Mouse (Mus musculus) limb, embryonic 15.5 days (tissue): ENCODE measurements around the gene Nucb1. TPM values are rescaled to one million over a fixed set of nuclear protein-coding genes. Genes with fewer than 3 reads are reported as not detected.
"Not testable (repeated sequence)": the region's sequence is repeated elsewhere in the genome, so short reads cannot be mapped to it uniquely, and the experiment has no call there.

Source experiments
- ATAC-seq: fragments of 200-750 bp; cut with Nextera tagmentation; 2 replicates; pipeline ENCODE4 v1.8.0; 2017; ENCODE audit warnings: low read depth, moderate TSS enrichment; ENCODE audit not compliant: insufficient number of reproducible peaks, low FRiP score, low TSS enrichment
- H3K27ac ChIP-seq: fragments of 300-500 bp; sonication (generic); 2 replicates; pipeline ENCODE4 v1.5.1; 2015; ENCODE audit warnings: moderate library complexity, mild to moderate bottlenecking, inconsistent platforms
- H3K27me3 ChIP-seq: fragments of 300-500 bp; sonication (generic); 2 replicates; pipeline ENCODE4 v1.6.1; 2015; ENCODE audit warnings: inconsistent platforms
- H3K36me3 ChIP-seq: fragments of 300-500 bp; sonication (generic); 2 replicates; pipeline ENCODE4 v1.6.1; 2015; ENCODE audit warnings: inconsistent platforms
- H3K4me1 ChIP-seq: fragments of 300-500 bp; sonication (generic); 2 replicates; pipeline ENCODE4 v1.6.1; 2015; ENCODE audit warnings: inconsistent platforms
- H3K4me2 ChIP-seq: fragments of 300-500 bp; sonication (generic); 2 replicates; pipeline ENCODE4 v1.6.1; 2015; ENCODE audit warnings: mild to moderate bottlenecking, inconsistent platforms
- H3K4me3 ChIP-seq: fragments of 300-500 bp; sonication (generic); 2 replicates; pipeline ENCODE4 v1.5.1; 2015; ENCODE audit warnings: mild to moderate bottlenecking, inconsistent platforms
- H3K9ac ChIP-seq: fragments of 300-500 bp; sonication (generic); 2 replicates; pipeline ENCODE4 v1.6.1; 2015; ENCODE audit warnings: inconsistent platforms
- H3K9me3 ChIP-seq: fragments of 300-500 bp; sonication (generic); 2 replicates; pipeline ENCODE4 v1.6.1; 2016; ENCODE audit warnings: inconsistent platforms
- WGBS: fragments of 180-500 bp; shearing (Covaris S2); methylation state at CpG from one replicate; pipeline ENCODE4 v1.1.7; 2015; 5-methylcytosine and 5-hydroxymethylcytosine counted together
- polyA plus RNA-seq: library from polyadenylated mRNA; unstranded; fragments of >200 nt; fragmentation: Nextera tagmentation; extraction: Ambion mirVana; gene quantifications from 2 replicates; pipeline ENCODE4 v1.2.1, GENCODE M21; 2015

The Nucb1 gene
- polyA plus RNA-seq, 1 experiment from 2014 or later: 279 TPM

DNA sequence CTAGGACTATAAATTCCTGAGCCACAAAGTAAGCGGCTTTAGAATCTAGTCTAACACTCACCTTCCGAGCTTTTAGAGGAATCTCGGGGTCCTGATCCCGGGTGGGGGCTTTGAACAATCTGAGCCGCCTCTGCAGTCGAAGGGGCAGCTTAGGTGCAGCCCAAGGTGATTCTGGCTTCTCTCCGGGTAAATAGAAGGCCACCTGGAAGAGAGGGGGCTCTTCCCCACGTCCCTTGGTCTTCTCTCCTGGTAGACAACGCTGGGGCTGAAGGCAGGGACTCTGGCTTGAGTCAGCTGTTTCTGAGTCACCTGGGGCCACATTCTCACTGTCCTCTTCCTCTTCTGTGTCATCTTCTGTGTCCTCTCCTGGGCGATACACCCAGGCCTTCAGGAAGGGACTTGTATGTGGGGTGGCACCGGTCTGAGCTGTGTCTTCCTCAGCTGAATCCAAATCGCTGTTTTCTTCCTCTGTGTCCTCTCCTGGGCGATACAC lies 13.5 kb upstream of the Nucb1 start:
- Histone ChIP-seq H3K4me1 (peaks cover 40% of the 10 kb centered on the region), H3K9ac (no peak overlapping the region), H3K27ac (peak overlapping the region; percentile 17; the same call in 1 of the 2 replicates), H3K9me3 (no peaks in the 10 kb centered on the region), H3K4me2 (peak overlapping the region; percentile 26; the same call in 1 of the 2 replicates), H3K36me3 (peaks cover 7% of the 10 kb centered on the region; the same call in 1 of the 2 replicates), H3K4me3 (0 out of 2 replicates have a peak overlapping the region, but pooled peaks have one; percentile 9), H3K27me3 (no peaks in the 10 kb centered on the region)
- no peak for ATAC-seq
- 65% methylated on average over 13 of the region's 13 CpGs for WGBS

DNA sequence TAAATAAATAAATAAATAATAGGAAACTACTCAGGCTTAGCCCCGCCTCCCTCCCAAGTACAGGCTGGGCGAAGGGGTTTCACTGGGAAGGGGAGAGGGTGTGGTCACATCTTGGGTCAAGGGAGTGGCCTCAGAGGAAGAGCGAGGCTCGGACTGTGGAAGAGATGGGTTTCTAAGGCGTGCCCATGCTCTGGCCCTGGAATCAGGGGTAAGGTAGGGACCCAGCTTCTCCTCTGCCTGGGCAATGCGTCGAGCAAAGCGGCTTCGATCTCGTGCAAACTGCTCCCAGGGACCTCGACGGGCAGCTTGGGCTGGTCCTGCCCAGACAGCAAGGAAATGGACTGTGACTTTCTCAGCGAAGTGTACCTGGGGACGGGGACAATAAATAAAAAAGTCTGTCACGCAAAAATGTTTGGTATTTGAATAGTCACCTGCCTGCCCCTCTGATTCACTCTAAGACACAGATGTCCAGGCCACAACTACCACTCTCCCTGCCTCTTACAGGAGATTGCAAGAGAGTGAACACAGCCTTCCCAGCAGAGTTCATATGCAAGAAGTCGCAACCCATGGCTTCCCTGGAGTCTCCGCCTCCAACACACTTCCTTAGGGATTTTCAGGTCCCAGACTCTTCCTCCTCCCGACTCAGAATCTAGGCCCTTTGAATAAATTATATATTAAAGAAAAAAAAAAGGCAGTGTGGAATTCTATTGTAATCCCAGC lies 12.9 kb upstream of the Nucb1 start:
- 62% methylated on average over 18 of the region's 18 CpGs for WGBS
- peaks cover 39% of the 10 kb centered on the region for H3K4me1 ChIP-seq
- no peak overlapping the region for H3K9ac ChIP-seq
- H3K36me3 ChIP-seq: peaks cover 7% of the 10 kb centered on the region; the same call in 1 of the 2 replicates
- peak overlapping the region; percentile 26; the same call in 1 of the 2 replicates for H3K4me2 ChIP-seq
- H3K27me3 ChIP-seq: no peaks in the 10 kb centered on the region
- H3K4me3 ChIP-seq: 0 out of 2 replicates have a peak overlapping the region, but pooled peaks have one; percentile 9
- no peaks in the 10 kb centered on the region for H3K9me3 ChIP-seq
- H3K27ac ChIP-seq: peak overlapping the region; percentile 17; the same call in 1 of the 2 replicates
- ATAC-seq: no peak

DNA sequence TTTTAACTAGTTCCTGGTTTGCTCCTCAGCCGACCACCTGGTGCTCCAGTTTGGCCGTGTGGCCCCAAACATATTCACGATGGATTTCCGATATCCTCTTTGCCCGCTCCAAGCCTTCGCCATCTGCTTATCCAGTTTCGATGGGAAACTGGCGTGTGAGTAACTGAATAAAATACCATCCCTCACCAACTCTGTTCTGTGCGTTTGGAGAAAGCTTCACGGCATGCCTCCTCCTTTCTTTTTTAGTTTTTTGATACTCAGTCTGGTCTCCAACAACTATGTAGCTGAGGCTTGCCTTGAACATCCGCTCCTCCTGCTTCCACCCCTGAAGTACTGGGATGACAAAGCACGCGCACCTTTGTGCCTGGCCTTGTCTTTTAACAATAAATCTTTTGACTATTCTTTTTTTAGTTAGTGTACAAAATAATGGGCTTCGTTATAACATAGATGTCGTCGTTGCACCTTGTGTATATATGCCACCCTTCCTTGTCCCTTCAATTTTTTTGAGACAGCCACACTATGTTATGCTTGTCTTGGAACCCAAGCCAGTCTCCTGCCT lies 12.1 kb upstream of the Nucb1 start:
- Histone ChIP-seq H3K4me1 (peaks cover 39% of the 10 kb centered on the region), H3K4me3 (peak overlapping the region; percentile 49), H3K9ac (no peak overlapping the region), H3K9me3 (no peaks in the 10 kb centered on the region), H3K36me3 (peaks cover 7% of the 10 kb centered on the region; the same call in 1 of the 2 replicates), H3K4me2 (peak overlapping the region; percentile 47), H3K27ac (peak overlapping the region; percentile 90), H3K27me3 (no peaks in the 10 kb centered on the region)
- WGBS: 55% methylated on average over 16 of the region's 16 CpGs
- ATAC-seq: no peak

DNA sequence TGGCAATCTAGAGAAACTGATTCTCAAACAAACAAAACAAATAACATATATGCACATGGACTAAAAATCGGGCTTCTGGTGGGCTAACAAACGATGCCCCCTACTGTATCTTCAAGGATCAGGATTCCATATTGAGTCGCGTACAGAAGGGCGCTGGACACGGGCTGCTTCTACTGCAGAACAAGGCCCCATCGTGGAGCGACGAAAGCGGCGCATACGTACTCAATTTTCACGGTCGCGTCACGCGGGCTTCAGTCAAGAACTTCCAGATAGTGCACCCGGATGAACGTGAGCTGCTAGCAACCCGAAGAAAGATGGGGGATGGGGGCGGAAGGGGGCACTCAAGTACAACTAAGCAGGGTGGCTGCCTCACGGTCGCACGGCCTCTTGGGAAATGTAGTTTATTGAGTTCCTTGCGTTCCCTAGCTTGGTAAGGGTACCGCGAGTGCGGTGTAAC lies 11.6 kb upstream of the Nucb1 start:
- Histone ChIP-seq H3K4me3 (peak overlapping the region; percentile 49), H3K4me2 (peak overlapping the region; percentile 47), H3K4me1 (peaks cover 39% of the 10 kb centered on the region), H3K9me3 (no peaks in the 10 kb centered on the region), H3K27me3 (no peaks in the 10 kb centered on the region), H3K27ac (peak overlapping the region; percentile 90), H3K36me3 (peaks cover 7% of the 10 kb centered on the region; the same call in 1 of the 2 replicates), H3K9ac (peak overlapping the region; percentile 43; the same call in 1 of the 2 replicates)
- ATAC-seq: peak; percentile 52
- under 1% methylated on average over 28 of the region's 28 CpGs for WGBS

DNA sequence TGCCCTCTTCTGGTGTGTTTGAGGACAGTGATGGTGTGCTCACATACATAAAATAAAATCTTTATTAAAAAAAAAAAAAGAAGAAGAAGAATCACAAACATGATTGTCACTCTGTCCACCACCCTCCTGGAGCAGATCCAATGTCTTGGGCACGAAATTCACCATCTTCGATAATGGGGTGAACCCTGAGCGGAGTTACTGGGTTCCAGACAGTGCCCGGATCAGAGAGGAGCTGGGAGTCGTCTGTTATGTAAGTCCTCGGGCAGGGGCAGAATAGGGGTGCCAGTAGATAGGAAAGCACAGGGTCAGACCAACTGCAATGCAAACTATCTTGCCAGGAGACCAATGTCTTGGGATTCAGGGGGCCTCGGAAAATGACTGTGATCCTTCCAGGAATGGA lies 10.4 kb upstream of the Nucb1 start:
- no peak overlapping the region for H3K9ac ChIP-seq
- no peak overlapping the region for H3K4me3 ChIP-seq
- H3K4me1 ChIP-seq: peaks cover 39% of the 10 kb centered on the region
- H3K27ac ChIP-seq: no peak overlapping the region
- H3K4me2 ChIP-seq: no peak overlapping the region
- peaks cover 7% of the 10 kb centered on the region; the same call in 1 of the 2 replicates for H3K36me3 ChIP-seq
- no peaks in the 10 kb centered on the region for H3K9me3 ChIP-seq
- WGBS: 92% methylated on average over 7 of the region's 7 CpGs
- ATAC-seq: no peak
- no peaks in the 10 kb centered on the region for H3K27me3 ChIP-seq

DNA sequence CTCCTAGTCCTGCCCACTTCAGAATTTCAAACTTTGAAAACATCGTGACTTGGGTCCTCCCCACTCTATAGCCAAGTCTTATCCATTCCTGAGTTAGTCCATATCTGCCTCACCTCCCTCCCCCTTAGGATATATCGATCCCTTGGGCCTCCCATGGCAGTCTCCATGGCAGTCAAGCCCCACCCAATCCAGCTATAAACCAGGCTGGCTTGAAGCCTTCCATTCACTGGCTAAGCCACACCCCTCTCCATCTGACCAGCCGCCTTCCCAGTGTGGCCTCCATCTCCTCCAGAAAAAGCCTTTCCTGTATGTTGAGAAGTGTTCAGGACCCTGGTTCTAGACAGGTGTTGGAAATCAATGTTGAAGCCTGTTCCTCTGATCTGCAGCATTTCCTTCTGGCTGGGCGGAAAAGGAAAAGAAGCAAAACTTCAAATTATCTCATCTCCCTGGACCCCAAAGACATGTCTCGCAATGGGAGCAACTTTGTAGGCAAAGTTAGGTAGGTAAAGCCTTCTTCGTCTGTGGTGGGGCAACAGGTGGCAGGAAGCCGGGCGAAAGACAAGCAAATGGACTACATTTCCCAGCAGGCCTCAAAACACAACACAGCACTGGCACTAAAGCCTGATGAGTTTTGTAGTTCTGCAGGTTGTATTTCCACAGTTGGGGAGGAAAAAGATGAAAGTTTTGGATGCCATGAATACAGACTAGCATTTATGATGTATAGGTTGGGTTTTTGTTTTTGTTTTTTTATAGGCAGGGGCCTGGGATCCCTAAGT lies 9.3 kb upstream of the Nucb1 start:
- 74% methylated on average over 8 of the region's 8 CpGs for WGBS
- H3K4me3 ChIP-seq: no peak overlapping the region
- ATAC-seq: no peak

DNA sequence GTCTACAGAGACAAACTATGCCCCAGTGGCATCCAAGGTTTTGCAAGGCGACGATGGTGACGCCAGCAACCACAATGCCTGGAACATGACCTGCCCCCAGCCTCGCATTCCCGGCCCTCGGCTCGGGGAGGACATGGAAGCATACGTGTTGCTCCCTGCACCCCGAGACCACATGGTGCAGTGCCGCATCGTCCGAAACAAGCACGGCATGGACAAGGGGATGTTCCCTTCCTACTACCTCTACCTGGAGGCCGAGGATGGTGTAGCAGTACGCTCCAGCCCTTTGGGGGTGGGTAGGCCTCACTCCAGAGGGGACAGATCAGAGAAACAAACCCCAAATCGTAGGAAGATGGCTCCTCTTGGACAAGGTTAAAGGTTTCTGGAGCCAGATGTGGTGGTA lies 8.4 kb upstream of the Nucb1 start:
- H3K9me3 ChIP-seq: no peaks in the 10 kb centered on the region
- no peak overlapping the region for H3K4me3 ChIP-seq
- ATAC-seq: no peak
- no peaks in the 10 kb centered on the region for H3K27me3 ChIP-seq
- H3K4me2 ChIP-seq: no peak overlapping the region
- H3K4me1 ChIP-seq: peaks cover 31% of the 10 kb centered on the region
- H3K36me3 ChIP-seq: peaks cover 1% of the 10 kb centered on the region; the same call in 1 of the 2 replicates
- no peak overlapping the region for H3K27ac ChIP-seq
- WGBS: 92% methylated on average over 16 of the region's 16 CpGs
- H3K9ac ChIP-seq: no peak overlapping the region

More for the DNA sequence above, 9.3 kb upstream of the Nucb1 start:
- Histone ChIP-seq H3K27ac (0 out of 2 replicates have a peak overlapping the region, but pooled peaks have one; percentile 22), H3K4me2 (0 out of 2 replicates have a peak overlapping the region, but pooled peaks have one; percentile 5), H3K36me3 (peaks cover 4% of the 10 kb centered on the region; the same call in 1 of the 2 replicates), H3K27me3 (no peaks in the 10 kb centered on the region), H3K9me3 (no peaks in the 10 kb centered on the region), H3K4me1 (peaks cover 36% of the 10 kb centered on the region), H3K9ac (no peak overlapping the region)

DNA sequence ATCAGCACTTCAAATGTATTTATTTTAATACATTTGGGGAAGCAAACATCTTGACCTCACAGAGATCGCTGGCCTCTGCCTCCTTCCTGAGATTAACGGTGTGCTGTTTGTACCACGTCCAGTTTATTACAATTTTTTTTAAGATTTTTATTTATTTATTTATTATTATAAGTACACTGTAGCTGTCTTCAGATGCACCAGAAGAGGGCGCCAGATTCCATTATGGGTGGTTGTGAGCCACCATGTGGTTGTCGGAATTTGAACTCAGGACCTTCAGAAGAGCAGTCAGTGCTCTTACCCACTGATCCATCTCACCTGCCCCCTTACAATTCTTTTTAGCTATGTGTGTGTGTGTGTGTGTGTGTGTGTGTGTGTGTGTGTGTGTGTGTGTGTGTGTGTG lies 6.6 kb upstream of the Nucb1 start:
- H3K4me1 ChIP-seq: peaks cover 16% of the 10 kb centered on the region
- H3K9ac ChIP-seq, H3K9me3 ChIP-seq, H3K27me3 ChIP-seq, H3K27ac ChIP-seq, ATAC-seq, H3K36me3 ChIP-seq, H3K4me3 ChIP-seq, H3K4me2 ChIP-seq: not testable (repeated sequence)
- WGBS: 64% methylated on average over 5 of the region's 5 CpGs

DNA sequence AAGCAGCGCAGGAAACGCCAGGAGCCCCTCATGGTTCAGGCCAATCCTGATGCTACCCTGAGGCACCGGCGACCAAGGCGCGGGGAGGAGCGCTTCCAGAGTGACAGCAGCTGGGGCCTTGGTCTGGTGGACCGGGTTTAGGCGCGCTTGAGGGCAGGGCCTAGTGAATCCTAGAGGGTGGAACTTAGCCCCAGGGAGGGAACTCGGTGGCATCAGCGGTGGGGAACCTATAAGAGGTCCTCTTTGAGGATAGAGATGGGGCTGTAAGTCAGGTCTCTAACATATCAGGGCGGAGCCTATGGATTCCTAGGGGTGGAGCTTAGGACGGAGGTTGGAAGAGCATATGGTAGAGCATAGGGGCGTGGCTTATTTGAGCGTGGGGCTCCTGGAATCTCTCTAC lies 5.2 kb upstream of the Nucb1 start:
- 21% methylated on average over 16 of the region's 16 CpGs for WGBS
- Histone ChIP-seq H3K27me3 (no peaks in the 10 kb centered on the region), H3K9me3 (no peaks in the 10 kb centered on the region), H3K9ac (no peak overlapping the region), H3K4me1 (peaks cover 11% of the 10 kb centered on the region), H3K4me2 (peak overlapping the region; percentile 33), H3K4me3 (no peak overlapping the region), H3K27ac (peak overlapping the region; percentile 0; the same call in 1 of the 2 replicates), H3K36me3 (no peaks in the 10 kb centered on the region)
- ATAC-seq: 0 out of 2 replicates have a peak, but pooled peaks have one; percentile 5

DNA sequence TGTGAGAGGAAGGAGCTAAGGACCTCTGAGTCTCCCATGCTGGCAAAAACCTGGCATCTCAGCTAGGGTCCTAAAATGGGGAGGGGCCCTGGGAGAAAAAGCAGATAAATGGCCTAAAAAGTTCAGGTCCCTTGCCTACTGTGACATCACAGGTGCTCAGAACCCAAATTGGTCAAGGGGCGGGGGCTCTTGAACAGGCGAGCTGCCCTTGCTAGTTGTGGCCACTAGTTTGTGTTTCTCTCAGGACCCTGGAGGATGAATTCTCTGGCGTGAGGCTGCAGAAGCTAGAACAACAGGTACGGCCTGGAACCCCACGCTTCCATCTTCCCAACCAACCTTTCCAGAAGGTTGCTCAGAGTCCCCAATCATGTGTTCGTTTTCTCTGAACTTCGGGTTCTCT lies 4.2 kb upstream of the Nucb1 start:
- Histone ChIP-seq H3K4me3 (no peak overlapping the region), H3K4me1 (peaks cover 11% of the 10 kb centered on the region), H3K27ac (no peak overlapping the region), H3K36me3 (no peaks in the 10 kb centered on the region), H3K9me3 (no peaks in the 10 kb centered on the region), H3K4me2 (no peak overlapping the region), H3K27me3 (no peaks in the 10 kb centered on the region), H3K9ac (no peak overlapping the region)
- no peak for ATAC-seq
- 81% methylated on average over 7 of the region's 7 CpGs for WGBS

DNA sequence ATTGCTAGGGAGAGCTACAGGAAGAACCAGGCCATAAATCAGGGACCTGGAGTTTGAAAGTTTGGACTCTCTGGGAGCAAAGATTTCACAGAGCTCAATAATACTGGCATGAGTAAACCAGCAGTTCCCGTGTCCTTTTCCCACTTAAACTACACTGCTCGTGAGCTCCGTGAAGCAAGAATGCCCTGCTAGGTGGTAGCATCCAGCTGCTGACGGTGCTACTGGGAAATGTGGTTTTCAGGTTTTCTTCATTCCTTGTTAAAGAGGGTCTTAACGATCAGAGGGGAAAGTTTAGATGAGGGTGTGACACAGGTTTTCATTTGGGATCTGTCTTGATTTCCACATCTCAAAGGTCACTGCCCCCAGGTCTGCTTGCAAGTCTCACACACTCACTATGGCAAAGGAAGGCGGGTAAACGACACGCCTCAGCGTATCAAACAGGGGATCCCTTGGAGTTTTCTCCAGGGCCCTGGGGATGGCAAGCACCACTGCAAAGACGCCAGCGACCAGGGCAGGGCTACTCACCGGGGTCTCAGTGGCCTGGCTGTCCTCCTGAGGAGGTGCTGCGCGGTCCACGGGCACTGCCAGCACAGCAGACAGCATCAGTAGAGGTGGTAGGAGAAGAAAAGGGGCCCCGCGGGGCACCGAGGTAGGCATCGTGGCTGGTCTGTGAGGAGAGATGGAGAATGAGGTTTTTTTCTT lies 874 bp downstream of the Nucb1 start:
- no peaks in the 10 kb centered on the region for H3K9me3 ChIP-seq
- peak overlapping the region; percentile 97 for H3K27ac ChIP-seq
- ATAC-seq: no peak

More for the DNA sequence above, 874 bp downstream of the Nucb1 start:
- H3K4me1 ChIP-seq: peaks cover 20% of the 10 kb centered on the region
- 17% methylated on average over 19 of the region's 19 CpGs for WGBS
- peak overlapping the region; percentile 76 for H3K4me3 ChIP-seq
- peak overlapping the region; percentile 91 for H3K4me2 ChIP-seq
- H3K9ac ChIP-seq: peak overlapping the region; percentile 75
- peaks cover 29% of the 10 kb centered on the region for H3K36me3 ChIP-seq
- H3K27me3 ChIP-seq: no peaks in the 10 kb centered on the region
